In genomic region chr3:109804145-109804544, GRCm38 (mm10) we compare ENCODE assay signal across 20 mouse cellular contexts.
DNase-seq lines count a peak whose midpoint lies in the region; ATAC-seq lines count a peak whose summit lies in the region.
"Had no signal": no experiment of that assay in that cellular context is flagged by ENCODE, and none has a peak within 500 bp of the region (broad histone marks: within the 10 kb centered on the region; RNA-seq: fewer than 3 reads in every experiment).

No protein-coding gene starts in this region.

- WGBS in hindbrain, embryonic 13.5 days, result 46% methylated on average over 2 of the region's 2 CpGs
- 64% methylated on average over 2 of the region's 2 CpGs for WGBS in hindbrain, embryonic 11.5 days
- WGBS in midbrain, embryonic 13.5 days, result 77% methylated on average over 2 of the region's 2 CpGs
- 77% methylated on average over 2 of the region's 2 CpGs for WGBS in midbrain, embryonic 14.5 days
- WGBS in hindbrain, embryonic 15.5 days, result 51% methylated on average over 2 of the region's 2 CpGs

- ATAC-seq in hindbrain, embryonic 13.5 days (ENCODE audit: low FRiP score), result peak; percentile 21; the same call in 1 of the 2 replicates
- ATAC-seq in hindbrain, embryonic 11.5 days (ENCODE audit: low FRiP score), result no peak
- ATAC-seq in midbrain, embryonic 13.5 days, result peak; percentile 43; the same call in 1 of the 2 replicates
- no peak for ATAC-seq in midbrain, embryonic 14.5 days (ENCODE audit: low FRiP score, low TSS enrichment)
- peak; percentile 48; the same call in 1 of the 2 replicates for ATAC-seq in hindbrain, embryonic 15.5 days (ENCODE audit: low FRiP score, low read depth)
- ATAC-seq: forebrain, embryonic 14.5 days; intestine, embryonic 15.5 days had no signal

- no peak overlapping the region for H3K4me2 ChIP-seq in hindbrain, embryonic 13.5 days
- H3K4me2 ChIP-seq in hindbrain, embryonic 11.5 days (replicated peaks; ENCODE audit: low read depth, low read length), result no peak overlapping the region
- no peak overlapping the region for H3K4me2 ChIP-seq in midbrain, embryonic 13.5 days (replicated peaks)
- H3K4me2 ChIP-seq in midbrain, embryonic 14.5 days (ENCODE audit: low read length), result no peak overlapping the region
- H3K4me2 ChIP-seq in hindbrain, embryonic 15.5 days, result no peak overlapping the region
- H3K4me2 ChIP-seq: embryonic facial prominence, embryonic 15.5 days; heart, embryonic 11.5 days; intestine, embryonic 15.5 days had no signal

- no peaks in the 10 kb centered on the region for H3K36me3 ChIP-seq in hindbrain, embryonic 13.5 days
- H3K36me3 ChIP-seq in hindbrain, embryonic 11.5 days (ENCODE audit: control insufficient read depth, insufficient read depth, low read length), result no peaks in the 10 kb centered on the region
- H3K36me3 ChIP-seq in midbrain, embryonic 13.5 days, result no peaks in the 10 kb centered on the region
- no peaks in the 10 kb centered on the region for H3K36me3 ChIP-seq in midbrain, embryonic 14.5 days (ENCODE audit: control insufficient read depth, insufficient read depth, low read length)
- H3K36me3 ChIP-seq in hindbrain, embryonic 15.5 days, result no peaks in the 10 kb centered on the region
- H3K36me3 ChIP-seq: embryonic facial prominence, embryonic 15.5 days; forebrain, embryonic 10.5 days; intestine, embryonic 15.5 days had no signal

- no peak overlapping the region for H3K4me3 ChIP-seq in hindbrain, embryonic 13.5 days
- H3K4me3 ChIP-seq in hindbrain, embryonic 11.5 days (ENCODE audit: low read depth, low read length), result no peak overlapping the region
- no peak overlapping the region for H3K4me3 ChIP-seq in midbrain, embryonic 13.5 days (replicated peaks)
- H3K4me3 ChIP-seq in midbrain, embryonic 14.5 days (replicated peaks; ENCODE audit: low read depth, low read length), result no peak overlapping the region
- H3K4me3 ChIP-seq in hindbrain, embryonic 15.5 days, result no peak overlapping the region
- H3K4me3 ChIP-seq: embryonic facial prominence, embryonic 15.5 days; erythroblast, embryonic 14.5 days; forebrain, embryonic 10.5 days; heart, adult 2 months; intestine, embryonic 15.5 days had no signal

- no peak overlapping the region for H3K27ac ChIP-seq in hindbrain, embryonic 13.5 days
- no peak overlapping the region for H3K27ac ChIP-seq in hindbrain, embryonic 11.5 days (ENCODE audit: low read depth, low read length)
- H3K27ac ChIP-seq in midbrain, embryonic 13.5 days, result no peak overlapping the region
- H3K27ac ChIP-seq in midbrain, embryonic 14.5 days (replicated peaks; ENCODE audit: low read depth, low read length), result no peak overlapping the region
- H3K27ac ChIP-seq in hindbrain, embryonic 15.5 days (replicated peaks), result no peak overlapping the region
- H3K27ac ChIP-seq: embryonic facial prominence, embryonic 15.5 days; forebrain, embryonic 10.5 days; heart, adult 2 months; intestine, embryonic 15.5 days had no signal

- H3K27me3 ChIP-seq in hindbrain, embryonic 13.5 days, result no peaks in the 10 kb centered on the region
- no peaks in the 10 kb centered on the region for H3K27me3 ChIP-seq in hindbrain, embryonic 11.5 days (ENCODE audit: control insufficient read depth, insufficient read depth, low read length)
- no peaks in the 10 kb centered on the region for H3K27me3 ChIP-seq in midbrain, embryonic 13.5 days
- H3K27me3 ChIP-seq in midbrain, embryonic 14.5 days (ENCODE audit: control insufficient read depth, insufficient read depth, low read length), result no peaks in the 10 kb centered on the region
- no peaks in the 10 kb centered on the region for H3K27me3 ChIP-seq in hindbrain, embryonic 15.5 days
- H3K27me3 ChIP-seq: embryonic facial prominence, embryonic 15.5 days; intestine, embryonic 15.5 days had no signal

- H3K9ac ChIP-seq in hindbrain, embryonic 13.5 days, result no peak overlapping the region
- no peak overlapping the region for H3K9ac ChIP-seq in hindbrain, embryonic 11.5 days (ENCODE audit: low read depth, low read length)
- H3K9ac ChIP-seq in midbrain, embryonic 13.5 days (replicated peaks), result no peak overlapping the region
- no peak overlapping the region for H3K9ac ChIP-seq in midbrain, embryonic 14.5 days (replicated peaks; ENCODE audit: low read length)
- H3K9ac ChIP-seq in hindbrain, embryonic 15.5 days, result no peak overlapping the region
- H3K9ac ChIP-seq: embryonic facial prominence, embryonic 15.5 days; intestine, embryonic 15.5 days had no signal

- no peaks in the 10 kb centered on the region for H3K9me3 ChIP-seq in hindbrain, embryonic 13.5 days
- H3K9me3 ChIP-seq in hindbrain, embryonic 11.5 days (ENCODE audit: control insufficient read depth, low read length), result no peaks in the 10 kb centered on the region
- no peaks in the 10 kb centered on the region for H3K9me3 ChIP-seq in midbrain, embryonic 13.5 days
- no peaks in the 10 kb centered on the region for H3K9me3 ChIP-seq in midbrain, embryonic 14.5 days (ENCODE audit: control insufficient read depth, low read length)
- H3K9me3 ChIP-seq in hindbrain, embryonic 15.5 days, result no peaks in the 10 kb centered on the region
- H3K9me3 ChIP-seq: embryonic facial prominence, embryonic 15.5 days; forebrain, embryonic 10.5 days; intestine, embryonic 15.5 days had no signal

- H3K4me1 ChIP-seq in hindbrain, embryonic 13.5 days (replicated peaks), result 0 out of 2 replicates have a peak, but pooled peaks cover 8% of the 10 kb centered on the region
- no peaks in the 10 kb centered on the region for H3K4me1 ChIP-seq in hindbrain, embryonic 11.5 days (replicated peaks; ENCODE audit: control insufficient read depth, insufficient read depth, low read length)
- H3K4me1 ChIP-seq in midbrain, embryonic 13.5 days (replicated peaks), result peaks cover 7% of the 10 kb centered on the region; the same call in 1 of the 2 replicates
- no peaks in the 10 kb centered on the region for H3K4me1 ChIP-seq in midbrain, embryonic 14.5 days (ENCODE audit: control insufficient read depth, insufficient read depth, low read length)
- no peaks in the 10 kb centered on the region for H3K4me1 ChIP-seq in hindbrain, embryonic 15.5 days (replicated peaks)
- H3K4me1 ChIP-seq: embryonic facial prominence, embryonic 15.5 days; intestine, embryonic 15.5 days had no signal

- DNase-seq in hindbrain, embryonic 11.5 days (ENCODE audit: low spot score), result no peak
- DNase-seq in midbrain, embryonic 14.5 days, result no peak
- DNase-seq in brain, adult 2 months (ENCODE audit: low read depth, low spot score), result peak; percentile 58
- DNase-seq in cerebellum, adult 8-10 months, result no peak
- DNase-seq: adrenal gland, adult 2 months; adrenal gland, postnatal 25 days; cerebellum, adult 2 months; cerebellum, postnatal 14 days; embryo, embryonic 11 days; gastrocnemius, postnatal 10 days; heart, adult 2 months had no signal

Comparison
In these comparisons a context has a peak if more than half of its experiments do, and no peak if none do; other contexts are left out.
1. ATAC-seq: peak in hindbrain, embryonic 13.5 days (single experiment), midbrain, embryonic 13.5 days (single experiment) and hindbrain, embryonic 15.5 days (single experiment); none in hindbrain, embryonic 11.5 days (single experiment) and midbrain, embryonic 14.5 days (single experiment).